Comparison of ENCODE assay signal across 8 mouse cellular contexts in the genomic region with DNA sequence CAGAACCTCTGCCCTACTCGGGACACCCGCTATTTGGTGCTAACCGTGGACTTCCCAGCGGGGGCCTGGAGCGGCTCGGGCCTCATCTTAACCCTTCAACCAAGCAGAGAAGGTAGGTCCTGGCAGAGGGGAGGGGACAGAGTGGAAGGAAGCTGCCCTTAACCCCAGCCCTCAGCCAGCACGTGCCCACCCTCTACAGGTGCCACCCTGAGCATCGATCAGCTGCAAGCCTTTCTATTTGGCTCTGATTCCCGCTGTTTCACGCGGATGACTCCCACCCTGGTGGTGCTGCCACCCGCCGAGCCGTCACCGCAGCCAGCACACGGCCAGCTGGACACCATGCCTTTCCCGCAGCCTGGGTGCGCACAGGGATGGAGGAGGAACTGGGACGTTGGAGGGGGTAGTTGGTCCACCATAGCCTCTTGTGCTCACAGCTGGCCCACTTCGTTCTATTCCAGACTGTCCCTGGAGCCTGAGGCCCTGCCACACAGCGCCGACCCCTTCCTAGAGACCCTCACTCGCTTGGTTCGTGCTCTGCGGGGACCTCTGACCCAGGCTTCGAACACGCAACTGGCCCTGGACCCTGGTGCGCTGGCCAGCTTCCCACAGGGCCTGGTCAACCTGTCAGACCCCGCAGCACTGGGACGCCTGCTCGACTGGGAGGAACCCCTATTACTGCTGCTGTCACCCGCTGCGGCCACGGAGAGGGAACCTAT. TPM values are rescaled to one million over a fixed set of nuclear protein-coding genes. Genes with fewer than 3 reads are reported as not detected.
DNase-seq lines count a peak whose midpoint lies in the region; ATAC-seq and TF ChIP-seq lines count a peak whose summit lies in the region.

No protein-coding gene starts in this region.

- peaks cover 11% of the 10 kb centered on the region for H3K27me3 ChIP-seq in heart, embryonic 11.5 days (ENCODE audit: control insufficient read depth, insufficient read depth, low read length)
- peaks cover 24% of the 10 kb centered on the region; the same call in 1 of the 2 replicates for H3K27me3 ChIP-seq in G1E (ENCODE audit: insufficient read depth, low read length)
- H3K27me3 ChIP-seq in liver, postnatal 0 days (ENCODE audit: insufficient read depth, low read length) = peaks cover 32% of the 10 kb centered on the region

- no peaks in the 10 kb centered on the region for H3K9me3 ChIP-seq in heart, embryonic 11.5 days (replicated peaks; ENCODE audit: control insufficient read depth, low read length)
- peaks cover 14% of the 10 kb centered on the region for H3K9me3 ChIP-seq in G1E (replicated peaks)
- no peaks in the 10 kb centered on the region for H3K9me3 ChIP-seq in liver, postnatal 0 days (ENCODE audit: low read length)

- no peak for ATAC-seq in heart, embryonic 11.5 days (replicated peaks; ENCODE audit: insufficient number of reproducible peaks, low FRiP score, low TSS enrichment)
- no peak for ATAC-seq in G1E (ENCODE audit: extremely low read depth, insufficient number of reproducible peaks, low FRiP score, poor library complexity, severe bottlenecking)
- peak; percentile 12; the same call in 1 of the 2 replicates for ATAC-seq in granulocyte monocyte progenitor cell, adult 5-6 weeks (replicated peaks; ENCODE audit: poor library complexity, severe bottlenecking)
- ATAC-seq in liver, postnatal 0 days = peak; percentile 5
- no peak for ATAC-seq in activated CD4-positive, CD25-positive, alpha-beta regulatory T cell, adult 4 months

- peaks cover 51% of the 10 kb centered on the region for H3K4me1 ChIP-seq in heart, embryonic 11.5 days (ENCODE audit: control insufficient read depth, insufficient read depth, low read length)
- peaks cover 65% of the 10 kb centered on the region for H3K4me1 ChIP-seq in G1E (ENCODE audit: insufficient read depth, low read depth, low read length)
- H3K4me1 ChIP-seq in liver, postnatal 0 days (ENCODE audit: insufficient read depth) = peaks cover 27% of the 10 kb centered on the region

- WGBS in heart, embryonic 11.5 days (ENCODE audit: insufficient replicate concordance) = 44% methylated on average over 34 of the region's 34 CpGs
- WGBS in liver, postnatal 0 days (ENCODE audit: insufficient replicate concordance) = 52% methylated on average over 34 of the region's 34 CpGs

- H3K36me3 ChIP-seq in heart, embryonic 11.5 days (ENCODE audit: control insufficient read depth, insufficient read depth, low read length) = peaks cover 18% of the 10 kb centered on the region
- H3K36me3 ChIP-seq in G1E (replicated peaks) = peaks cover 67% of the 10 kb centered on the region
- peaks cover 39% of the 10 kb centered on the region for H3K36me3 ChIP-seq in liver, postnatal 0 days (replicated peaks; ENCODE audit: insufficient read depth, low read length)

- H3K4me2 ChIP-seq in heart, embryonic 11.5 days = peak overlapping the region; percentile 96
- H3K4me2 ChIP-seq in liver, postnatal 0 days (ENCODE audit: low read depth, low read length) = peak overlapping the region; percentile 76

- H3K4me3 ChIP-seq in heart, embryonic 11.5 days (ENCODE audit: low read depth, low read length) = peak overlapping the region; percentile 48
- H3K4me3 ChIP-seq in G1E (ENCODE audit: low read depth, low read length) = peak overlapping the region; percentile 23; the same call in 1 of the 2 replicates
- peak overlapping the region; percentile 32 for H3K4me3 ChIP-seq in liver, postnatal 0 days (ENCODE audit: low read depth, low read length)

- TF ChIP-seq EP300 in liver, postnatal 0 days (IDR thresholded peaks at IDR 0.05; ENCODE audit: low read depth) = no peak

- DNase-seq in heart, postnatal 25 days (ENCODE audit: low spot score) = no peak
- DNase-seq in G1E (ENCODE audit: low spot score) = no peak
- no peak for DNase-seq in liver, postnatal 0 days
- no peak for DNase-seq in urinary bladder, adult 2 months (ENCODE audit: low spot score)
- DNase-seq in right cerebral cortex, adult 2 months (ENCODE audit: low spot score in 2 of 2) = no peak

- no peak for TF ChIP-seq CTCF in G1E (IDR thresholded peaks at IDR 0.05; ENCODE audit: low read depth, low read length)
- TF ChIP-seq CTCF in liver, postnatal 0 days (IDR thresholded peaks at IDR 0.05; ENCODE audit: low read depth) = no peak

- peak overlapping the region; percentile 64 for H3K27ac ChIP-seq in heart, embryonic 11.5 days (ENCODE audit: low read depth, low read length)
- H3K27ac ChIP-seq in liver, postnatal 0 days (ENCODE audit: low read depth) = no peak overlapping the region

- H3K9ac ChIP-seq in heart, embryonic 11.5 days (ENCODE audit: low read depth, low read length) = peak overlapping the region; percentile 73
- H3K9ac ChIP-seq in liver, postnatal 0 days (replicated peaks) = no peak overlapping the region

- intact Hi-C loops in heart, postnatal 25 days (cut with DNase I) = loop anchor here (5.0 kb wide), 1 partner anchor 59 kb away; no protein-coding TSS in a partner anchor

RNA-seq across cellular contexts. Expression of gene Amh, which starts 1.5 kb away (rescaled TPM):
- 0.11 TPM in 1 of 2 replicates, not detected in the other for polyA plus RNA-seq in heart, embryonic 11.5 days (2014; fragmentation: Nextera tagmentation; extraction: Ambion mirVana)
- total RNA-seq in heart, postnatal 25 days (2021) = under 1 TPM; 0.39 TPM
- total RNA-seq in G1E (2014; fragmentation: Nextera tagmentation) (1.7 and 1.8 TPM in 2 replicates), G1E (2017) (0.17 and 0.27 TPM in 2 replicates)
- 1.6 and 1.8 TPM in 2 replicates for polyA plus RNA-seq in G1E (2012)
- total RNA-seq in granulocyte monocyte progenitor cell, adult 5-6 weeks (2014; fragmentation: Nextera tagmentation) = not detected in 2 replicates
- 0.15 TPM in 1 of 2 replicates, not detected in the other for total RNA-seq in granulocyte monocyte progenitor cell, adult 5-6 weeks (2017)
- 0.06 TPM in 1 of 2 replicates, not detected in the other for polyA plus RNA-seq in liver, postnatal 0 days (2015; fragmentation: Nextera tagmentation; extraction: Ambion mirVana)
- 0.40 and 0.62 TPM in 2 replicates for polyA plus RNA-seq in urinary bladder, adult 2 months (2012; rRNA removed)
- polyA plus RNA-seq in activated CD4-positive, CD25-positive, alpha-beta regulatory T cell, adult 4 months (2017; shearing (Covaris generic)) = not detected

RNA-seq across cellular contexts. Expression of gene Jsrp1, which starts 6.8 kb away (rescaled TPM):
- 8.0 and 10.0 TPM in 2 replicates for polyA plus RNA-seq in heart, embryonic 11.5 days (2014; fragmentation: Nextera tagmentation; extraction: Ambion mirVana)
- total RNA-seq in heart, postnatal 25 days (2021) = under 1 TPM; 0.48 to 0.81 TPM
- total RNA-seq in G1E (2014; fragmentation: Nextera tagmentation) = not detected in 2 replicates
- not detected in 2 replicates for total RNA-seq in G1E (2017)
- polyA plus RNA-seq in G1E (2012) = 0.07 and 0.09 TPM in 2 replicates
- not detected in 2 replicates for total RNA-seq in granulocyte monocyte progenitor cell, adult 5-6 weeks (2014; fragmentation: Nextera tagmentation)
- not detected in 2 replicates for total RNA-seq in granulocyte monocyte progenitor cell, adult 5-6 weeks (2017)
- 1.6 TPM in 1 of 2 replicates, not detected in the other for polyA plus RNA-seq in liver, postnatal 0 days (2015; fragmentation: Nextera tagmentation; extraction: Ambion mirVana)
- polyA plus RNA-seq in urinary bladder, adult 2 months (2012; rRNA removed) = 1.0 and 1.3 TPM in 2 replicates
- polyA plus RNA-seq in activated CD4-positive, CD25-positive, alpha-beta regulatory T cell, adult 4 months (2017; shearing (Covaris generic)) = not detected

RNA-seq across cellular contexts. Expression of gene Plekhj1, which starts 8.1 kb away (rescaled TPM):
- 89.0 and 97.7 TPM in 2 replicates for polyA plus RNA-seq in heart, embryonic 11.5 days (2014; fragmentation: Nextera tagmentation; extraction: Ambion mirVana)
- total RNA-seq in heart, postnatal 25 days (2021) = 10 to 100 TPM; 27.4 to 29.7 TPM
- total RNA-seq in G1E (2014; fragmentation: Nextera tagmentation) (122 and 192 TPM in 2 replicates), G1E (2017) (58.1 and 68.0 TPM in 2 replicates)
- 285 and 325 TPM in 2 replicates for polyA plus RNA-seq in G1E (2012)
- 99.1 and 108 TPM in 2 replicates for total RNA-seq in granulocyte monocyte progenitor cell, adult 5-6 weeks (2014; fragmentation: Nextera tagmentation)
- 33.0 and 33.7 TPM in 2 replicates for total RNA-seq in granulocyte monocyte progenitor cell, adult 5-6 weeks (2017)
- 42.0 and 43.7 TPM in 2 replicates for polyA plus RNA-seq in liver, postnatal 0 days (2015; fragmentation: Nextera tagmentation; extraction: Ambion mirVana)
- 60.6 and 79.2 TPM in 2 replicates for polyA plus RNA-seq in urinary bladder, adult 2 months (2012; rRNA removed)
- polyA plus RNA-seq in activated CD4-positive, CD25-positive, alpha-beta regulatory T cell, adult 4 months (2017; shearing (Covaris generic)) = 100 to 1,000 TPM; 121 to 156 TPM

RNA-seq across cellular contexts. Expression of gene Sf3a2, which starts 8.5 kb away (rescaled TPM):
- 68.6 and 68.7 TPM in 2 replicates for polyA plus RNA-seq in heart, embryonic 11.5 days (2014; fragmentation: Nextera tagmentation; extraction: Ambion mirVana)
- 10 to 100 TPM; 29.6 to 29.9 TPM for total RNA-seq in heart, postnatal 25 days (2021)
- total RNA-seq in G1E (2014; fragmentation: Nextera tagmentation) (142 and 172 TPM in 2 replicates), G1E (2017) (8.7 and 9.9 TPM in 2 replicates)
- 652 and 920 TPM in 2 replicates for polyA plus RNA-seq in G1E (2012)
- total RNA-seq in granulocyte monocyte progenitor cell, adult 5-6 weeks (2014; fragmentation: Nextera tagmentation) = 88.0 and 106 TPM in 2 replicates
- total RNA-seq in granulocyte monocyte progenitor cell, adult 5-6 weeks (2017) = 13.8 and 18.3 TPM in 2 replicates
- polyA plus RNA-seq in liver, postnatal 0 days (2015; fragmentation: Nextera tagmentation; extraction: Ambion mirVana) = 20.9 and 22.2 TPM in 2 replicates
- polyA plus RNA-seq in urinary bladder, adult 2 months (2012; rRNA removed) = 47.0 and 47.7 TPM in 2 replicates
- 10 to 100 TPM; 18.9 to 19.9 TPM for polyA plus RNA-seq in activated CD4-positive, CD25-positive, alpha-beta regulatory T cell, adult 4 months (2017; shearing (Covaris generic))

RNA-seq across cellular contexts. Expression of gene Oaz1, which starts 20.0 kb away (rescaled TPM):
- polyA plus RNA-seq in heart, embryonic 11.5 days (2014; fragmentation: Nextera tagmentation; extraction: Ambion mirVana) = 1,894 and 1,935 TPM in 2 replicates
- total RNA-seq in heart, postnatal 25 days (2021) = 100 to 1,000 TPM; 883 to 894 TPM
- total RNA-seq in G1E (2014; fragmentation: Nextera tagmentation) (310 and 444 TPM in 2 replicates), G1E (2017) (228 and 347 TPM in 2 replicates)
- polyA plus RNA-seq in G1E (2012) = 1,655 and 2,091 TPM in 2 replicates
- 1,332 and 1,363 TPM in 2 replicates for total RNA-seq in granulocyte monocyte progenitor cell, adult 5-6 weeks (2014; fragmentation: Nextera tagmentation)
- 324 and 374 TPM in 2 replicates for total RNA-seq in granulocyte monocyte progenitor cell, adult 5-6 weeks (2017)
- polyA plus RNA-seq in liver, postnatal 0 days (2015; fragmentation: Nextera tagmentation; extraction: Ambion mirVana) = 1,017 and 1,029 TPM in 2 replicates
- polyA plus RNA-seq in urinary bladder, adult 2 months (2012; rRNA removed) = 566 and 709 TPM in 2 replicates
- 1,000 to 10,000 TPM; 1,826 to 2,667 TPM for polyA plus RNA-seq in activated CD4-positive, CD25-positive, alpha-beta regulatory T cell, adult 4 months (2017; shearing (Covaris generic))

Comparison
In these comparisons a context has a peak if more than half of its experiments do, and no peak if none do; other contexts are left out.
1. ATAC-seq: peak in granulocyte monocyte progenitor cell, adult 5-6 weeks (single experiment) and liver, postnatal 0 days (single experiment); none in heart, embryonic 11.5 days (single experiment), G1E (single experiment) and activated CD4-positive, CD25-positive, alpha-beta regulatory T cell, adult 4 months (single experiment).
2. Peak in every context shown above with its lines, with median percentiles within 50 percentile points of each other: H3K4me3 ChIP-seq.